Mouse (Mus musculus): Measurements from ENCODE around the gene Lrrc73.

- TF ChIP-seq CTCF (IDR thresholded peaks at IDR 0.05) (peak; percentile 98), EP300 (IDR thresholded peaks at IDR 0.05) (no peak)
Measured at GRCm38 (mm10) chr17:46298220-46298913, 45.0 kb downstream of the Lrrc73 start.

All from lung, postnatal 0 days (tissue).